In genomic region chr16:44773673-44774072, GRCm38 (mm10) we compare ENCODE assay signal across 32 mouse cellular contexts. TPM values are rescaled to one million over a fixed set of nuclear protein-coding genes. Genes with fewer than 3 reads are reported as not detected.
A peak's percentile ranks its signal among the peaks of the same experiment; 100 is the strongest.
DNase-seq lines count a peak whose midpoint lies in the region; ATAC-seq and TF ChIP-seq lines count a peak whose summit lies in the region.
"Had no signal": no experiment of that assay in that cellular context is flagged by ENCODE, and none has a peak within 500 bp of the region (broad histone marks: within the 10 kb centered on the region; RNA-seq: fewer than 3 reads in every experiment).

No protein-coding gene starts in this region.

- H3K9me3 ChIP-seq in MEL (replicated peaks; ENCODE audit: insufficient read depth, low read length): no peaks in the 10 kb centered on the region
- no peaks in the 10 kb centered on the region for H3K9me3 ChIP-seq in hindbrain, postnatal 0 days (ENCODE audit: low read length)
- H3K9me3 ChIP-seq: embryonic facial prominence, embryonic 12.5 days; hindbrain, embryonic 10.5 days; hindbrain, embryonic 15.5 days; limb, embryonic 12.5 days; liver, embryonic 15.5 days; lung, embryonic 15.5 days had no signal

- TF ChIP-seq POLR2A in MEL (IDR thresholded peaks at IDR 0.05; ENCODE audit: control insufficient read depth in 1 of 2, insufficient read depth in 1 of 2, low read depth in 1 of 2, low read length in 2 of 2, poor library complexity in 1 of 2): no peak

- peak; percentile 63 to 80 for TF ChIP-seq EP300 in MEL (IDR thresholded peaks at IDR 0.05; ENCODE audit: low read depth in 1 of 2, low read length in 2 of 2)

- H3K36me3 ChIP-seq in MEL (ENCODE audit: control insufficient read depth in 1 of 2, insufficient read depth in 2 of 2, low read length in 2 of 2): peaks cover 0 to 29% of the 10 kb centered on the region in 2 experiments; a peak in 2 of 4 replicates
- H3K36me3 ChIP-seq in hindbrain, postnatal 0 days (ENCODE audit: insufficient read depth, low read length): no peaks in the 10 kb centered on the region
- H3K36me3 ChIP-seq: embryonic facial prominence, embryonic 12.5 days; hindbrain, embryonic 10.5 days; hindbrain, embryonic 15.5 days; limb, embryonic 12.5 days; liver, embryonic 15.5 days; lung, embryonic 15.5 days had no signal

- peaks cover 8 to 16% of the 10 kb centered on the region in 2 experiments for H3K4me1 ChIP-seq in MEL (ENCODE audit: control insufficient read depth in 1 of 2, insufficient read depth in 2 of 2, low read length in 2 of 2)
- no peaks in the 10 kb centered on the region for H3K4me1 ChIP-seq in hindbrain, postnatal 0 days (ENCODE audit: insufficient read depth, low read length)
- H3K4me1 ChIP-seq: embryonic facial prominence, embryonic 12.5 days; hindbrain, embryonic 10.5 days; hindbrain, embryonic 15.5 days; limb, embryonic 12.5 days; lung, embryonic 15.5 days had no signal

- peak overlapping the region; percentile 62 for H3K27ac ChIP-seq in MEL (ENCODE audit: control insufficient read depth, low read depth, low read length)
- no peak overlapping the region for H3K27ac ChIP-seq in hindbrain, postnatal 0 days
- H3K27ac ChIP-seq: embryonic facial prominence, embryonic 12.5 days; hindbrain, embryonic 10.5 days; hindbrain, embryonic 15.5 days; left cerebral cortex, adult 2 months; limb, embryonic 12.5 days; liver, embryonic 15.5 days; lung, embryonic 15.5 days had no signal

- no peak overlapping the region for H3K4me3 ChIP-seq in MEL (ENCODE audit: control insufficient read depth in 1 of 2, insufficient read depth in 1 of 2, low read depth in 2 of 2, low read length in 2 of 2)
- no peak overlapping the region for H3K4me3 ChIP-seq in hindbrain, postnatal 0 days (ENCODE audit: low read length)
- H3K4me3 ChIP-seq: embryonic facial prominence, embryonic 12.5 days; hindbrain, embryonic 10.5 days; hindbrain, embryonic 15.5 days; left cerebral cortex, adult 2 months; limb, embryonic 12.5 days; liver, embryonic 15.5 days; lung, embryonic 15.5 days had no signal

- TF ChIP-seq CTCF in MEL (IDR thresholded peaks at IDR 0.05 in 2 of 3, conservative IDR thresholded peaks at IDR 0.05 in 1 of 3; ENCODE audit: control insufficient read depth in 1 of 3, insufficient read depth in 1 of 3, low read depth in 2 of 3, low read length in 3 of 3, poor library complexity in 1 of 3, severe bottlenecking in 1 of 3): no peak
- no peak for TF ChIP-seq CTCF in hindbrain, postnatal 0 days (IDR thresholded peaks at IDR 0.05; ENCODE audit: low read depth)

- H3K4me2 ChIP-seq in hindbrain, postnatal 0 days (ENCODE audit: low read depth, low read length): no peak overlapping the region
- H3K4me2 ChIP-seq: embryonic facial prominence, embryonic 12.5 days; hindbrain, embryonic 15.5 days; limb, embryonic 12.5 days; liver, embryonic 15.5 days; lung, embryonic 15.5 days; midbrain, embryonic 11.5 days had no signal

- H3K9ac ChIP-seq in MEL (ENCODE audit: control insufficient read depth, low read depth, low read length, poor library complexity, severe bottlenecking): peak overlapping the region; percentile 4; the same call in 1 of the 2 replicates
- no peak overlapping the region for H3K9ac ChIP-seq in hindbrain, postnatal 0 days (replicated peaks; ENCODE audit: low read length)
- H3K9ac ChIP-seq: embryonic facial prominence, embryonic 12.5 days; hindbrain, embryonic 15.5 days; limb, embryonic 12.5 days; liver, embryonic 15.5 days; lung, embryonic 15.5 days had no signal

- 91% methylated on average over 3 of the region's 3 CpGs for WGBS in hindbrain, postnatal 0 days

- ATAC-seq in hindbrain, postnatal 0 days: no peak
- ATAC-seq: forebrain, embryonic 14.5 days; intestine, embryonic 16.5 days; midbrain, embryonic 16.5 days had no signal

- no peaks in the 10 kb centered on the region for H3K27me3 ChIP-seq in MEL (ENCODE audit: control insufficient read depth in 1 of 2, insufficient read depth in 2 of 2, low read length in 2 of 2)
- H3K27me3 ChIP-seq in hindbrain, postnatal 0 days (ENCODE audit: insufficient read depth, low read length): no peaks in the 10 kb centered on the region
- H3K27me3 ChIP-seq: embryonic facial prominence, embryonic 12.5 days; hindbrain, embryonic 15.5 days; limb, embryonic 12.5 days; liver, embryonic 15.5 days; lung, embryonic 15.5 days had no signal

- peak; percentile 33 for DNase-seq in lung, postnatal 25 days (ENCODE audit: low spot score)
- no peak for DNase-seq in lung, postnatal 4 days
- peak; percentile 76 for DNase-seq in MEL (ENCODE audit: low read depth, low spot score)
- DNase-seq in induced T-regulatory cell, adult 2 months (ENCODE audit: low read depth): peak; percentile 50
- DNase-seq in hindbrain, postnatal 0 days (ENCODE audit: low spot score): no peak
- no peak for DNase-seq in left cerebral cortex, adult 18-20 months (ENCODE audit: low spot score in 2 of 2)
- DNase-seq in heart, adult 11 months: no peak
- DNase-seq: adrenal gland, postnatal 10 days; cerebellum, adult 11-12 months; cerebellum, adult 9-11 months; embryo, embryonic 11 days; gastrocnemius, postnatal 25 days; heart, postnatal 14 days; kidney, adult 8-10 months; kidney, postnatal 10 days; layer of hippocampus, adult 9-11 months; right cerebral cortex, adult 18-20 months; right cerebral cortex, postnatal 4 days; thymus, postnatal 14 days had no signal

- no peak for TF ChIP-seq RAD21 in MEL (IDR thresholded peaks at IDR 0.05; ENCODE audit: low read depth, low read length)

- no peaks in the 10 kb centered on the region for H3K79me2 ChIP-seq in MEL (ENCODE audit: control insufficient read depth, insufficient read depth, low read length, poor library complexity)

TF ChIP-seq in MEL, 35 proteins besides CTCF, POLR2A, EP300 and RAD21 (continues in another document):
- TF ChIP-seq ELF1 (IDR thresholded peaks at IDR 0.05; ENCODE audit: low read depth, low read length) (no peak), MYB (IDR thresholded peaks at IDR 0.05; ENCODE audit: low read depth, low read length) (no peak), POLR2AphosphoS5 (IDR thresholded peaks at IDR 0.05; ENCODE audit: borderline replicate concordance, low read depth, low read length) (no peak), MYC (IDR thresholded peaks at IDR 0.05; ENCODE audit: low read depth, low read length) (no peak), SMC3 (IDR thresholded peaks at IDR 0.05; ENCODE audit: low read depth, low read length) (no peak), MAX (IDR thresholded peaks at IDR 0.05; ENCODE audit: low read length) (no peak), TCF12 (IDR thresholded peaks at IDR 0.05; ENCODE audit: low read depth, low read length) (peak; percentile 66), NRF1 (IDR thresholded peaks at IDR 0.05; ENCODE audit: insufficient read depth, low read depth, low read length, poor library complexity, severe bottlenecking) (no peak), TBP (IDR thresholded peaks at IDR 0.05; ENCODE audit: low read depth, low read length) (0 out of 2 replicates have a peak, but pooled peaks have one; percentile 31), NELFE (IDR thresholded peaks at IDR 0.05; ENCODE audit: low read depth, low read length) (no peak), UBTF (IDR thresholded peaks at IDR 0.05; ENCODE audit: borderline replicate concordance, insufficient read depth, low read depth, low read length) (no peak), MXI1 (IDR thresholded peaks at IDR 0.05; ENCODE audit: low read depth, low read length) (0 out of 2 replicates have a peak, but pooled peaks have one; percentile 6), MAFK (IDR thresholded peaks at IDR 0.05; ENCODE audit: borderline replicate concordance, low read depth, low read length) (no peak), CHD1 (IDR thresholded peaks at IDR 0.05; ENCODE audit: low read depth, low read length) (no peak), BHLHE40 (IDR thresholded peaks at IDR 0.05; ENCODE audit: borderline replicate concordance, low read depth, low read length) (0 out of 2 replicates have a peak, but pooled peaks have one; percentile 6), TAL1 (IDR thresholded peaks at IDR 0.05; ENCODE audit: low read length) (peak; percentile 53), HCFC1 (IDR thresholded peaks at IDR 0.05; ENCODE audit: low read depth, low read length) (no peak), MAZ (IDR thresholded peaks at IDR 0.05; ENCODE audit: low read depth, low read length) (no peak), ETS1 (IDR thresholded peaks at IDR 0.05; ENCODE audit: low read depth, low read length) (peak; percentile 95), USF1 (IDR thresholded peaks at IDR 0.05; ENCODE audit: low read depth, low read length) (no peak)

RNA-seq across cellular contexts. Expression of gene Cd200r1, which starts 8.1 kb away (rescaled TPM):
- total RNA-seq in MEL (2012; rRNA removed): 1.4 and 2.0 TPM in 2 replicates
- 1 to 10 TPM in 1 of 2 experiments, not detected in 1; 1.6 TPM for polyA plus RNA-seq in MEL (2012; ENCODE audit: insufficient read depth in 1 of 2, insufficient read length in 2 of 2, low read depth in 1 of 2, low replicate concordance in 2 of 2, missing spikeins in 1 of 2)
- total RNA-seq in hindbrain, postnatal 0 days (2014; rRNA removed): 0.42 TPM in 1 of 2 replicates, not detected in the other
- polyA plus RNA-seq in hindbrain, postnatal 0 days (2015; fragmentation: Nextera tagmentation; extraction: Ambion mirVana): 0.39 and 0.68 TPM in 2 replicates
- 1 to 10 TPM in 1 of 2 experiments, under 1 TPM in 1; 0.44 to 1.1 TPM for total RNA-seq in left cerebral cortex, adult 18-20 months (2021)

RNA-seq across cellular contexts. Expression of gene Gtpbp8, which starts 27.5 kb away (rescaled TPM):
- total RNA-seq in MEL (2012; rRNA removed): 10.1 and 14.4 TPM in 2 replicates
- polyA plus RNA-seq in MEL (2012; ENCODE audit: insufficient read depth in 1 of 2, insufficient read length in 2 of 2, low read depth in 1 of 2, low replicate concordance in 2 of 2, missing spikeins in 1 of 2): 10 to 100 TPM in 1 of 2 experiments, not detected in 1; 10.7 TPM
- total RNA-seq in hindbrain, postnatal 0 days (2014; rRNA removed): 22.4 and 22.9 TPM in 2 replicates
- polyA plus RNA-seq in hindbrain, postnatal 0 days (2015; fragmentation: Nextera tagmentation; extraction: Ambion mirVana): 32.2 and 33.5 TPM in 2 replicates
- total RNA-seq in left cerebral cortex, adult 18-20 months (2021): 10 to 100 TPM; 22.7 to 24.9 TPM

RNA-seq across cellular contexts. Expression of gene Cd200r4, which starts 37.9 kb away (rescaled TPM):
- 0.82 and 1.1 TPM in 2 replicates for total RNA-seq in MEL (2012; rRNA removed)
- polyA plus RNA-seq in MEL (2012; ENCODE audit: insufficient read depth in 1 of 2, insufficient read length in 2 of 2, low read depth in 1 of 2, low replicate concordance in 2 of 2, missing spikeins in 1 of 2): 1 to 10 TPM in 1 of 2 experiments, not detected in 1; 1.6 TPM
- 0.31 TPM in 1 of 2 replicates, not detected in the other for total RNA-seq in hindbrain, postnatal 0 days (2014; rRNA removed)
- 0.16 TPM in 1 of 2 replicates, not detected in the other for polyA plus RNA-seq in hindbrain, postnatal 0 days (2015; fragmentation: Nextera tagmentation; extraction: Ambion mirVana)
- total RNA-seq in left cerebral cortex, adult 18-20 months (2021): under 1 TPM in 1 of 2 experiments, not detected in 1; 0.28 TPM
- total RNA-seq: gastrocnemius, adult 18-20 months; gastrocnemius, postnatal 25 days; heart, postnatal 14 days had no signal
- polyA plus RNA-seq: embryonic facial prominence, embryonic 12.5 days; forebrain, embryonic 14.5 days; hindbrain, embryonic 10.5 days; hindbrain, embryonic 15.5 days; limb, embryonic 12.5 days; midbrain, embryonic 16.5 days; neural tube, embryonic 11.5 days had no signal

RNA-seq across cellular contexts. Expression of gene Nepro, which starts 49.6 kb away (rescaled TPM):
- total RNA-seq in MEL (2012; rRNA removed): 8.8 and 9.0 TPM in 2 replicates
- 10 to 100 TPM in 1 of 2 experiments, not detected in 1; 20.8 TPM for polyA plus RNA-seq in MEL (2012; ENCODE audit: insufficient read depth in 1 of 2, insufficient read length in 2 of 2, low read depth in 1 of 2, low replicate concordance in 2 of 2, missing spikeins in 1 of 2)
- total RNA-seq in hindbrain, postnatal 0 days (2014; rRNA removed): 3.3 and 3.5 TPM in 2 replicates
- 3.2 TPM in 2 replicates for polyA plus RNA-seq in hindbrain, postnatal 0 days (2015; fragmentation: Nextera tagmentation; extraction: Ambion mirVana)
- 1 to 10 TPM; 5.8 to 7.0 TPM for total RNA-seq in left cerebral cortex, adult 18-20 months (2021)

Comparison
In these comparisons a context has a peak if more than half of its experiments do, and no peak if none do; other contexts are left out.
1. DNase-seq: peak in lung, postnatal 25 days (single experiment), MEL (single experiment) and induced T-regulatory cell, adult 2 months (single experiment); none in lung, postnatal 4 days (0 of 2), hindbrain, postnatal 0 days (single experiment), left cerebral cortex, adult 18-20 months (0 of 2) and heart, adult 11 months (single experiment).